Mouse (Mus musculus): ENCODE data around the gene Entpd7.

Gene Entpd7

GRCm38 (mm10) chr19:43689419-43690246 lies at the start of gene Entpd7:
Gene Entpd7 (plus strand): TSS chr19:43689672.
- peak; percentile 95 for DNase-seq (ENCODE audit: extremely low spot score)

DNA sequence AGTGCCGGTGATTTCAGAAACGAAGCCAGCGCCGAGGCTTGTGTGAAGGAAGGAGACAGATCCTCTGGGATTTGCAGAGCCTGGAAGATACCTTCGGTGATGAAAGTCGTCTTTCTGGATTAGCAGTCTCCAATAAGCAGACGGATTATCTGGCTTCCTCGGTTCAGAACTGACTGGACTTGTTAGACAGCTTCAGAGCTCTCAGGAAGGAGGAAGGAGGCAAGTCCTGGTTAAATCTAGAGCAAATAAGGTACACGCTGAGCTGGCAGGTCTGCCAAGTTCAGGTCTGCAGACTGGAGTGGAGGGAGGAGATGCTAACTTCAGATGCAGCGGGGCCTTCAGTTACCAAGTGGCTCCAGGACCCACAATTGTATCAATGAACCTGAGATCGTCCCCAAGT lies 47.6 kb upstream of the Entpd7 start:
- no peak for DNase-seq (ENCODE audit: extremely low spot score)

GRCm38 (mm10) chr19:43642843-43643242 lies 46.6 kb upstream of the Entpd7 start:
- DNase-seq (ENCODE audit: extremely low spot score), result no peak

DNA sequence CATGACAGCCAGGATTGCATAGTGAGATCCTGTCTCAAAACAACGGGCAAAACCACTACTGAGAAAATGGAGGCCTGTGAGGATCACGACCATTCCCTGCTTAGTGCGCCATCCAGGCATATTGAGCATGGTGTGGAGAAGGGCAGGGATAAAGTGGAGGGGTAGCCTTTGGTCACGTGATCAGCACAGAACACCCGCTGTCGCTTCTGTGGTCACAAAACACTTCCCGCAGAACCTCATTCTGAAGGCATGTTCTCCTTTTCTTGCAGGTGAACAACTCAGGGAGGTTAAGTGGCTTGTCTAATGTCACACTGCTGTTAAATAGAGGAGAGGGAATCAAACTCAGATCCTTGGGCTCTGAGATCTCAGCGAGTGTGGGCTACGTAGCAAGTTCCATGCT lies 44.0 kb upstream of the Entpd7 start:
- DNase-seq (ENCODE audit: extremely low spot score), result no peak

GRCm38 (mm10) chr19:43646852-43647251 lies 42.6 kb upstream of the Entpd7 start:
- no peak for DNase-seq (ENCODE audit: extremely low spot score)

GRCm38 (mm10) chr19:43647261-43647660 lies 42.2 kb upstream of the Entpd7 start:
- DNase-seq (ENCODE audit: extremely low spot score), result no peak

- no peak for DNase-seq (ENCODE audit: extremely low spot score)
Measured at GRCm38 (mm10) chr19:43648343-43648742, 41.1 kb upstream of the Entpd7 start.

DNA sequence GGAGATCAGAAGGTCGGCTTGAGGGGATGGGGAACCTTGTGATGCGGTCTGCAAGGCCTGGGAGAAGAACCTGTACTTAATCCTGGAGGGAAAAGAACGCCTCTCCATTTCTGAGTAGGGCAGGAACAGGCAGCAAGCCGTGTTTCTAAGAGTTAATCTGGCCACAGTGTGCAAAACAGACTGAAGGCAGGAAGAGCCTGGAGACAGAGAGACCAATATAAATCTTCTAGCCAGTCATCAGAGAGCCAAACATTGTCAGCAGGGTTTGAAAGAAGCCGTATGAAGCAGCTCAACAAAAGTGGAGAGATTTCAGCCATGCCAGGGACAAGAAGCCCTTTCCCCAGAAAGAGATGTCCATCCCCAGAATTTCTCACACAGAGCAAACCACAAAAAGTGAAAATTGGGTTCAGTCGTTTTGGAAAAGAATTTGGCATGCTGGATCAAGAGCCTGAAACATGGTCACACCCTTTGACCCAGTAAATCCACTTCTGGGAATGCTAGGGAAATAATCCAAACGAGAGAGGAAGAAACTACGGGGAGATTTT lies 38.2 kb upstream of the Entpd7 start:
- DNase-seq (ENCODE audit: extremely low spot score), result no peak

DNA sequence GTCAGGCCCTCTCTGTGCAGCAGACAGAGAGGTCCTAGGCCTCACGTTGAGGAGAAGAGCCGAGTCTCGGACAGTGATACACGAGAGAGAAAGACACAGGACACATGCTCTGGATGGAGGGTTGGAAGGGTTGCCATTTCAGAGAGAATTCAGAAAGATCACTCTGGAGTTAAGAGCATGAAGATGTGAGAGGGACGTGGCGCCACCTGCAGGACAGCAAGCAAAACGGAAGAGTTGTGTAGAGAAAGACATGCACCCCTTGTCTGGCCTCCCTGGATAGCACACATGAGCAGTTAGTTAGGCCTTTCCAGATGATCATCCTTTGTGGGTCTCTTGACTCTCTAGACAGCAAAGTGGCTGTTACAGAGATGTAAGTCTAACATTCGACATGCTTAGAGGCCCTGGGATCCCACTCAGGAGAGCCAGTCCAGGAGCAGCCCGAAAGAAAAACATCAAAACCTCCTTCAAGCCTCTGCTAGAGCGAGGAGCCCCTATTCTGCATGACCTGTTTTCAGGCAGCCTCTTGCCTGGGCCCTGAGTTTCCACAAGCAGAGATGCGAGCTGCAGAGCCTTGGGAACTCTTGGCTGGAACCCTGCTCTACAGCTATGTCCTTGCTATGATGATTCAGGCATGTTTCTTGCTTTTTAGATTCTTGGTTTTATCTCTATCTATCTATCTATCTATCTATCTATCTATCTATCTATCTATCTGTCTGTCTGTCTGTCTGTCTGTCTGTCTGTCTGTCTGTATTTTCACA lies 33.6 kb upstream of the Entpd7 start:
- peak; percentile 52 for DNase-seq (ENCODE audit: extremely low spot score)

DNA sequence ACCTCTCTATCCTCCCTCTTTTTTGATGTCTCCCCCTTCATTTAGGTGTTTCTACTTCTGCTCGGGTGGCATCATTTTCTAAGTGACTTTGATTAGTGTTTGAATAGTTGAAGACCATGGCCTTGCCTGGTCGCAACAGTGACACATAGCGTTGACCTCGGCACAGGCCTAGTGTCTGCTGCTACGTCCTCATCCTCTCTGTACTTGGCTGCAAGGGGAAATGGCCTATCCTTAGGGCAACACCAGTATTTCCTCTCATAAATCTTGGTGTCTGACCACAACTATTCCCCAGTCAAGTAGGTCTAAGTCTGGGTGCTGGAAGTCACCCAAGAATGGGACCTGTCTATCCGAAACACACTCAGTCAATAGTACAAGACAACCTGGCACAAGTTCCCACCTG lies 29.8 kb upstream of the Entpd7 start:
- DNase-seq (ENCODE audit: extremely low spot score), result no peak

DNA sequence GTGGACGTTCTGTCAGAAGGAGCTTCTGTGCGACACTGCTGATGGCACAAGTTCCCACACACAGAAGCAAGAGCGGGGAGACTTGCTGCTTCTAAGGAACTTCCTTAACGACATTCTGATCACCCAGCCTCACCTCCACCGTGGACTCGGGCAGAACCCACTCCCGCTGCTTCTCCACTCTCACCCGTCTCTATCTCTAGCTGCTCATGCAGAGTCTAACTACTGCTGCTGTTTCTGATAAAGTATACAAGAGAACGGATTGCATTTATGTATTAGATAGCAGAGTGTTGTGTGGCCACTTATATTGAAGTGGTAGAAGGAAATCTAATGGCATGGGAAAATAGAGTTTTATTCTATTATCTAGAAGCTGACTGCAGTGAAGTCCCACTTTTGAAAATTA lies 28.7 kb upstream of the Entpd7 start:
- DNase-seq (ENCODE audit: extremely low spot score), result no peak

DNA sequence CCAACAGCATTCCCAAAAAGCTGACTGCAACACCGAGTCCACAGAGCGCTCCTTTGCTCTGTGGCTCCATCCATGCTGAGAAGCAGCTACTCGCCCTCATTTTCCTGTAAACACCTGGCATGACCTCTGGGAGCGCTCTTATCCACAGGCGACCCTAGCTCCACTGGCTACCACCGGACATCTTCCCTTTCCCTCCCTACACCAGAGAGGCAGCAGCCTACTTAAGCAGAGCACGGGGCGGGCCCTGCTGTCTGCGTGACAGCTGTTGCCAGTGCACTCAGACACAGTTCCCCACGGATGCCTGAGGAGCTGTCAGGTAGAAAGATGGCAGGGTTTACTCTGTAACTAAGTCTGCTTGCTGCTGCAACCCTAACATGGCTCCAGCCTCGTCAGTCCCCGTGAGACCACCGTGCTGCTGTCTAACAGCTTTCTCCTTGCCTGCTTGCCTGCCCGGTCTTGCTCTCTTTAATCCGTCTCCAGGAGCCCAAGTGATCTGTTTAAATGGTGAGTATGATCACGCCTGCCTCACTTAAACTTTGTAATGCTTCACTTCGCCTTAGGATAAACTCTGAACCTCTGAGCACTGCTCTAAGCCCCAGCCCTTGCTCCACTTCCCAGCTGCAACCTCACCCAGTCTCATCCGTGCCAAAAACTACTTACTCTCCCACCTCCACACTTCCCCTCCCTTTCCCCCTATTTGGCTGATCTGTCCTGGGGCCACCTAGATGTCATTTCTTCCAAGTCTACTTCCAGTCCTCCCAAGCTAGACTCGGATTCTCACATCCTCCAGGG lies 27.1 kb upstream of the Entpd7 start:
- DNase-seq (ENCODE audit: extremely low spot score), result peak; percentile 58

DNA sequence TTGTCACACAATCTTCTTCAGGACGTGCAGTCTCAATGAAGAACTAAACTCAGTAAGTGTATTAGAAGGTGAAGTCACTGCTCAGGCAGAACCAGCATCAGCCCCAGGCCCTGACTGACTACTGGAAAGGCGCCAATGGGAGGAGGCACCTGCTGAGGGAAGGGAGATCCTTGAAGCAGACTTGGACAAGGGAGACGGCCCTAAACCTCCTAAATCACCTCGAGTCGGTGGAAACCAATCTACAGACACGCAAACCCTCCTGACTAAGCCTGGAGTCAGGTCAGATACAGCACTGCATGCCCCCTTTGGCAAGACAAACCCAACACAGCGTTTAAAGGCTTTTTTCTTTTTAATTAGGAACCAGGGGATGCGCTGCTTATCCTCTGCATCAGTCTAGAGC lies 26.0 kb upstream of the Entpd7 start:
- no peak for DNase-seq (ENCODE audit: extremely low spot score)

- peak; percentile 52 for DNase-seq (ENCODE audit: extremely low spot score)
Measured at GRCm38 (mm10) chr19:43665441-43666048, 23.9 kb upstream of the Entpd7 start.

- no peak for DNase-seq (ENCODE audit: extremely low spot score)
Measured at GRCm38 (mm10) chr19:43666661-43667429, 22.6 kb upstream of the Entpd7 start.

GRCm38 (mm10) chr19:43667430-43667809 lies 22.1 kb upstream of the Entpd7 start:
- no peak for DNase-seq (ENCODE audit: extremely low spot score)

- no peak for DNase-seq (ENCODE audit: extremely low spot score)
Measured at GRCm38 (mm10) chr19:43669136-43669759, 20.2 kb upstream of the Entpd7 start.

GRCm38 (mm10) chr19:43671054-43671453 lies 18.4 kb upstream of the Entpd7 start:
- no peak for DNase-seq (ENCODE audit: extremely low spot score)

- no peak for DNase-seq (ENCODE audit: extremely low spot score)
Measured at GRCm38 (mm10) chr19:43673513-43674315, 15.8 kb upstream of the Entpd7 start.

GRCm38 (mm10) chr19:43674316-43674689 lies 15.2 kb upstream of the Entpd7 start:
- no peak for DNase-seq (ENCODE audit: extremely low spot score)

Measured in embryo, embryonic 9.5 days (tissue).